Mouse (Mus musculus) cerebellum, adult 2 months (tissue): Measurements from ENCODE around the gene Pmp22.

ENCODE experiments used
- CTCF ChIP-seq: fragments of 200-500 bp; IDR thresholded peaks from 2 replicates; pipeline ENCODE4 v1.5.1; 2011; ENCODE audit warnings: low read depth, mild to moderate bottlenecking, control low read depth, low read length, moderate library complexity, borderline replicate concordance; ENCODE audit not compliant: insufficient read depth
- POLR2A ChIP-seq: fragments of 200-500 bp; IDR thresholded peaks from 2 replicates; pipeline ENCODE4 v1.6.1; 2011; ENCODE audit warnings: low read length, control low read depth, borderline replicate concordance; ENCODE audit not compliant: insufficient read depth

DNA sequence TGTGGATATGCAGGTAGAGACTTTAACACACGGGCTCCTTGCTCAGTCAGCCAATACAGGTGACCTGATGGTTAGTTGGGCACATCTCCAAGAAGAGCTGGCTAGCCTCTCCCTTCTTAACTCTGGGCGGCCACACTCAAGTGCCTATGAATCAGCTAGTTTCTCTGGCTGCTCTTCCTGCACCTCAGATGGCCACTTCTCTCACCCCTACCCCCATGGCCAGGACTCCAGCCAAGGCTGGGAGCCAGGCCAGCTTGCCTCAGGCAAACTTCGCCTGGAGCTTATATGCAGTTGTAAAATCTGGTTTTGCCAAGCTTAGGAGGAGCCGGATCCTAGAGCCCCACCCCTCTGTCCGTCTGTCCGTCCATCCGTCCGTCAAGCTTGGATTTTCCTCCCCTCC, 1.7 kb downstream of the Pmp22 start:
- TF ChIP-seq POLR2A (no peak), CTCF (no peak)
